Mouse (Mus musculus): ENCODE measurements around the gene Ubr2. TPM values are rescaled to one million over a fixed set of nuclear protein-coding genes. Genes with fewer than 3 reads are reported as not detected.

The Ubr2 gene
- total RNA-seq (2021) = 10 to 100 TPM; 49.8 to 52.2 TPM
- long read RNA-seq, partial matches to known transcripts = 4 of 8 reads
- long read RNA-seq, other reads (novel, unspliced or antisense) = 3 of 8 reads

DNA sequence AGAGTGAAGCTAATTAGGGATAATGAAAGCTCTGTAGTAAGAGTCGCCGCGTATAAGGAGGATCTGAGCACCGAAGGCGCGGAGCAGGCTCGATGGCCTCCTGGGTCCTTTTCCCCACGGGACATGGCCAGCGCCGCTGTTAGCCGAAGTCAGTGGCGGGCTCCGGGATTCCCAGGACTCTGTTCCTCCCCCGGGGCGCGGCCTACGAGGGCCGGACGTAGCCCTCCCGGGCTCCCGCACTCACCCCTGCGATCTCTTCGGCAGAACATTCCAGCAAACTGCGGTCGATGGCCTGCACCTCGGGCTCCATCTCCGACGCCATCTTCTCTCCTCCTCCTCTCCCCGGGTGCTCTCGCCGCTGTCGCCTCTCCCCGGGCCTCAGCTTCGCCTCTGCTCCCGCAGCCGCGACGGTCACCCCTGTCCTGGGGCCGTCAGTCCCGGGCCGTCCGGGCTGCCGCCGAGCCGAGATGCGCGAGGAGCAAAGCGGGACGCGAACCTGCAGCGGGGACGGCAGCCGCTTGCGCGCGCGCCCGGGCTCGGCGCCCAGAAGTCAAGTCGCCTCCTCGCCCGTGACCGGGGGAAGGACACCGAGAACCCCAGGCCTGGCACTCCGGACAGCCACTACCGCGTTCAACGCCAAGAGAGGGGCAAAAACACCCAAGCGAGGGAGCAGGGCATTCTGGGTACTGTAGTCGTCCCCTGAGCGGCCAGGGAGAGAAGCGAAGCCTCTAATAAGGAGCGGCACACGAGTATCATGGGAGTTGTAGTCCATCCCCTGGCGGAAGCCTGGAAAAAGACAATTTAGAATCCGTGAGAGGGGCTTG, at the start of gene Ubr2:
Ubr2 (minus strand) TSS at position 659 of the 824 bp plus-strand sequence.
- DNase-seq (ENCODE audit: low spot score in 2 of 2) = peak; percentile 91

DNA sequence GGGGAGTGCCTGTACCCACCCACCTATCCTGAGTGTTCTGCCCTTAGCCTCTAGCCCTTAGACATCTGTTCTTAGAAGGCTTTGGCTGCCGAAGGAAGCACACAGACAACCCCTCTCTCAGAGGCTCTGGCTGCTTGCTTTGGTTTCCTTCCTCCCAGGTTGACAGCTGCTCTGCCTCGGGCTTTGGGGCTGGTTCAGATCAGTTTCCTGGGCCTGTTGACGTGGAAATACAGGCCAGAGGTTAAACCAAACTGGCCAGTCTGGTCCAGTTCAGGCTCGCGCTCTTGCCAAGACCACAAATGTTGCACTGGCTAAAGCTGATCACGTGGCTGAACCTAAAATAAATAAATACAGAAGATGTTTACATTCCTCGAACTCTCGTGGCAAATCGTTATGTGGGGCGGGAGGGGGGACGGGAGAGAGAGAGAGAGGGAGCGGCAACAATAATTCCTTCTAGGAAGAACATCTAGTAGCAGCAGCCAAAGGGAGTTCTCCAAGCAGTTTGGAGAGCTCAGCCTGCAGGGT, 49.5 kb upstream of the Ubr2 start:
- no peak for DNase-seq (ENCODE audit: low spot score in 2 of 2)

DNA sequence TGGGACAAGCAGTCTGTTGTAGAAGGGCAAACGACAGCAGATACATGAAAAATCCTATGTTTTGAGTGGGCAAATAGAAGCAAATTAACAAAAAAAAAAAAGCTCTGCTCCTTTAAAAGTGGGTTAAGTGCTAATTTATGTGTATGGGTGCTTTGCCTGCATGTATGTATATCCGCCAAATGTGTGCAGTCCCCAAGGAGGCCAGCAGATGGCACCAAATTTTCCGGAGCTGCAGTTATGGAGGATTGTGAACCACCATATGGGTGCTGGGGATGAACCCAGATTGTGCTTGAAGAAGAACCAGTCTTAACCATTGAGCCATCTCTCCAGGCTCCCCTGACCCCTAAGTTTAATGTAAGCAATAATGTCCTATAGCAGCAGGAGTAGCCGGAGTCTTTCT, 47.6 kb upstream of the Ubr2 start:
- DNase-seq (ENCODE audit: low spot score in 2 of 2) = no peak

DNA sequence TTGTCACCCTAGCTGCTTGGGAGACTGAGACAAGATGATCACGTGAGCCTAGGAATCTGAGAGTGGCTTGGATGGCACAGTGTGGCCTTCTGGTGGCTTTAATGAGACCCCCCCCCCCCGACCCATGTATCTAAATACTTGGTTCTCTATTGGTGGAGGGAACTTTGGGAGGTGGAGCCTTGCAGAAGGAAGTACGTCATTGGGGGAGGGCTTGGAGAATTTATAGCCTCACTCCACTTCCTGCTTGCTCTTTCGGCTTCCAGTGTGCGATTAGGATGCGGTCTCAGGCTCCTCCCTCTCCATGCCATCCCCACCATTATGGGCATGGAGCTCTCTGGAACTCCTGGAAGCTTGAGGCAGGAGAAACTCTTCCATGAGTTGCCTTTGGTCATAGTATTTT, 46.1 kb upstream of the Ubr2 start:
- no peak for DNase-seq (ENCODE audit: low spot score in 2 of 2)

DNA sequence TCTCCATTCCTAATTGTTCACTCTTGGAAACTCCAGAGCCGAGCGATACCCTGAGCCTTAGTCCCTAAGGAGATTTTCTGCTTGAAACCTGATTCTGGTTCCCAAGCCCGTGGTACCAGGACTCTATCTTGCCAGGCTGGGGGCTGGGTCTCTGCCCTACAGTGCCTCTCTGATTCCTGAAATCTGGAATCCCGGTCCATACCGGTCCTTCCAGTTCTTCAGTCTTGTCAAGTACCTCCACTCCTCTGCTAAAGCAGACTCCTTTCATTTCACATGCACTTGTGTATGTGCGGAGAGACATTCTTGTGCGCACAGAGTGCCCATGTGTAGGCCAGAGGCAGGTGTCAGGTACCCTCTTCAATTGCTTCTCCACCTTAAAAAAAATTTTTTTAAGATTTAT, 44.8 kb upstream of the Ubr2 start:
- DNase-seq (ENCODE audit: low spot score in 2 of 2) = no peak

DNA sequence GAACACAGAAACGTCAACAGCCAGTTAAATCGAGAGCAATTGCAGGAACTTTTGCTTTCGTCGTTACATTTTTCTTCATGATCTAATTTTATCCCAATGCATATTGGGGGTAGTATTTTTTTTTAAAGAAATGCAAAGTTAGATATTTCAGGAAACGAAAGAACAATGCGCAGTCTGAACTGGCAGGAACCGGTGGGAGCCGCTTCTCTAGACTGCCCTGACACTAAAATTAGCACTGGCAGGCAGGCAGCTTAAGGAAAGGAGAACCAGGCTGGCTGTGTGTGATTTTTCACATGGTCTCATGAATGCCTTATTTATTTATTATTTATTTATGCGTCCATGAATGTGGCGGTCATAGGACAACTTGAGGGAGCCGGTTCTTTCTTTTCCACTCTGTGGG, 44.3 kb upstream of the Ubr2 start:
- no peak for DNase-seq (ENCODE audit: low spot score in 2 of 2)

GRCm38 (mm10) chr17:47050678-47051077, 40.3 kb upstream of the Ubr2 start:
- no peak for DNase-seq (ENCODE audit: low spot score in 2 of 2)

DNA sequence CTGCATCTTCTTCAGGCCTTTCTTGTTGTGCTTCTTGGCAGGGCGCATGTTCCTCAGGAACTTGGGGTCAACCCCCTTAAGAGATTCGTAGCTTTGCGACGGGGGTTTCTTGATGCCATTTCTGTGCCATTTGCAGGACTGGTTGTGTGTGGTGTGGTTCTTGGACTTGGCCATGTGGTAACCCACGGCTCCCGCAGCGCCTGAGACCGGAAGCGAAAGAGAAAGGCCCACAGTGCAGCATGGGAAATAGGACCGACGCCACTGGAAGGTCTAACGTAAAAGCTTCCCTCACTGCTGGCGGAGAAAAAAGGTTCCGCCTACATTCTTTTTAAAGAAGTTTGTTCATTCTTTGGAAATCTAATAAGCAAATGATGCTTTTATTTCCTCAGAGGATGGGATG, 32.5 kb upstream of the Ubr2 start:
- DNase-seq (ENCODE audit: low spot score in 2 of 2) = no peak

- peak; percentile 91 to 94 for DNase-seq (ENCODE audit: low spot score in 2 of 2)
Measured at GRCm38 (mm10) chr17:47038844-47039803, 28.8 kb upstream of the Ubr2 start.

GRCm38 (mm10) chr17:47034536-47034935, 24.2 kb upstream of the Ubr2 start:
- no peak for DNase-seq (ENCODE audit: low spot score in 2 of 2)

DNA sequence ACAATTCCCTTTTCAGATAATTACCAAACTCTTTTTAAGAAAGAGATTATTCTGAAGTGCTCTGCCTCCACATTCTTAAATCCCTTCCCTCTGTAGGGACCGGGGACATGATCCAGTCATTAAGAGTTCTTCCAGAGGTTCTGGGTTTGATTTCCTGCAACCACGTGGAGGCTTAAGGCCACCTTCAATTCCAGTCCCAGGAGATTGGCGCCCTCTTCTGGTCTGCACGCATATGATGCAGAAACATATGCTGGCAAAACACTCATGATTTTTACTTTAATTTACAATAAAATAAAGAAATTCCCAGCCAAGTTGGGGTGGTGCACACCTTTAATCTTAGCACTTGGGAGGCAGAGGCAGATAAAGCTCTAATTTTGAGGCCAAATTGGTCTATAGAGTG, 23.3 kb upstream of the Ubr2 start:
- peak; percentile 52 to 59 for DNase-seq (ENCODE audit: low spot score in 2 of 2)

GRCm38 (mm10) chr17:47024805-47025204, 14.4 kb upstream of the Ubr2 start:
- DNase-seq (ENCODE audit: low spot score in 2 of 2) = no peak

DNA sequence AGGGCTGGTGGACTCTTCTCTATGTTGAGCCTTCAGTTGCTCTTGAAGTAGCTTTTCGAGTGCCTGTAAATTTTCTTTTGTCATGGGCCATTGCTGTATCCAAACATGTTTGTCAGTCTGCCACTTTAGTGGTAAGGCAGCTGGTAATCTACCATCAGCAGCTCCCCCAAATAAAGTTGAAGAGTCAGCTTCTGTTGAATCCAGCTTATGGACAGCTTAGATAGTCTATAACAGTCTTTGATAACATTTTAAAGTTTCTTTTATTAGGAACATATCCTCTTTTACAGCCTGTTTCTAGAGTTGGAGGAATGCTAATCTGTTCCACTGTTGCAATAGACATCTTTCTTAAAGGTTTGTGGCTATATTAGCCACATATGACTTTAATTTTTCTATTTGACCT, 13.0 kb upstream of the Ubr2 start:
- no peak for DNase-seq (ENCODE audit: low spot score in 2 of 2)

- no peak for DNase-seq (ENCODE audit: low spot score in 2 of 2)
Measured at GRCm38 (mm10) chr17:47012896-47013295, 2.5 kb upstream of the Ubr2 start.

DNA sequence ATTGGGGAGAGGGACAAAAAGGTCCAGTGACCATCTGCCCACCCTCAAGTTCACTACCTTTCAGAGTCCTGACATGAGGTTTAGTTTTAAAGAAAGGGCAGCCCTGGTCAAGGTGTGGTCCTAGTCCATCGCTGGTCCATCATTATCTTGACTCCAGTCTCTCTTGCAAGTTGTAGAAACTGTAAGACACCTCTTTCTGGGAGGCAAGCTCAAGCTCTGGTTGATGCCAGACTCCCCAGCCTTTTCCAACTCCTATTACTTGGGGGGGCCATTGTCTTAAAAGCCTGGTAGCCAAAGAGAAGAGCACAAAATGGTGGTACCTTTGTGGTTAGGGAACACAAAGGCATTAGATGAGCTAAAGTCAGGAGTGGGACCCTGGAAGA, 1.3 kb upstream of the Ubr2 start:
- DNase-seq (ENCODE audit: low spot score in 2 of 2) = no peak

DNA sequence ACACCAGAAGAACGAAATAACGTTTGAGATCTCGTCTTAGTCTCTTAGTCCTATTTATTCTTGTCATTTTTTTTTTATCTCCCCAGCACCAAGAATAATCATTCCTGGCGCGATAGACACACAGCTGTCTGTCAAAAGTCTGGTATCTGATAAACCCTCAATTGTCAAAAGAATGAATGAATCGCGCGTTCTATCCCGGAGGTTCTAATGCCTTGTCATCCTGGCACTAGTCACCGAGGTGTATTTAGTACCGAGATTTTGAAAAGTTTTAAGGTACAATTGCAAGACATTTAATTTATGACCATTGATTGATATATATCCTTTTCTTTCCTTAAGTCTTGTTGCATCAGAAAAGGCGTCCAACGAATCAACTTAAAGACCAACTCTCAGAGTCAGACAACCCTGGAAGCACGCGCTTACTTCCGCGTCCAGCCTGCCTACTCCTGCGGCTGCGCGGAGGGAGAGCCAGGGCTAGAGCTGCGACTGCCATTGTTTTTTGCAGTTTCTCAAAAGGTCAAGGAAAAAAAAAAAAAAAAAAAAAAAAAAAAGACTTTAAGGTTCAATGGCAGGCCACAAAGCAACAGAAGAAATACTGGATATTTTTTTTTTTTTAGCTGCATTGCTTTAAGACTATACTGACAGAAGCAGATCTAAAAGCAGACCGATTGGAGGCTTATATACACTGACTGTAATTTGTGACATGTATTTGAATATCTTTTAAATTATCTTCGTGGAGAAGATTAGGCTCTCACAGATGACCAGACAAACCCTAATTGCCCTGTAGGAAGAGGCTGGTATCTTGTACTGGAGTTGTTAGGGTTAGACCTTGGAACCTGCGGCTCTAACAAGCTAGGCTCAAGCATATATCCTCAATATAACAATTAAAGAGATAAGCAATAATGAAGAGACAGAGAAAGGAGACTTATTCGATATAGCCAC, 635 bp upstream of the Ubr2 start:
- DNase-seq (ENCODE audit: low spot score in 2 of 2) = peak; percentile 41 to 68

DNA sequence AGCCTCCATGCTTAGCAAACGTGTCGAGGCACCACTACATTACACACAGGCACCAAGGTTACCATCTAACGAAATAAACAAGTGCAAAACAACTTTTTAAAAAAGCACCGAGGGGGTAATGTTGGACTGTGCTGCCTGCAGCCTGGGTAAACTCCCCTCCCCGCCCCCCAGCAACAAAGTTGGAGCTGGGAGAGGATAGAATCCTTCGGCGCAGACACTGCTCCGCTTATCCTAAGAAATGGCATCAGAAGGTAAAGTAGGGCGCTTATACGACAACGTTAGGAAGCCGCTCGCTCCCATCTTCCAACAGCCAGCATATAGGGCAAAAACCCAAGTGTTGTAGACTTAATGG, 834 bp downstream of the Ubr2 start:
- DNase-seq (ENCODE audit: low spot score in 2 of 2) = no peak

DNA sequence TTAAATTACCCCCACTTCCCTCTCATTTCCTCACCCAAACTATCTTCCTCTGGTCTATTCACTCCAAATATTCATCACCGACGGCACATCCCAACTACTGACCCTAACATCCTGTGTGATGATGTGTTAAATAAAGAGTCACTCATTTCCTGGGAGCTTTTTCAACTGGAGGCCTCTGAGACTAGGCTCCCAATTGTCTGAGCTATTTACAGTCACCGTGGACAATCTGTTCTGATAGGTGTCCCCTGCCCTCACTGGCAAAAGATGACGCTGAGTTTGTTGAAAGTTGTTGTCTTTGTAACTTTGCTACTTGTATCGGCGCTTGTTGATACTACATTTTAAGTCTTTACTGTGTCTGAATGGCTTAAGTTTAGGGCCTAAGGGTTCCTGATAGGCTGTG, 1.3 kb downstream of the Ubr2 start:
- no peak for DNase-seq (ENCODE audit: low spot score in 2 of 2)

GRCm38 (mm10) chr17:47008506-47008905, 1.9 kb downstream of the Ubr2 start:
- DNase-seq (ENCODE audit: low spot score in 2 of 2) = no peak

- DNase-seq (ENCODE audit: low spot score in 2 of 2) = no peak
Measured at GRCm38 (mm10) chr17:47006741-47007140, 3.6 kb downstream of the Ubr2 start.

All from layer of hippocampus, postnatal 10 days (tissue).